Mouse (Mus musculus) kidney, postnatal 0 days (tissue): ENCODE results near the gene Arl6ip4. TPM values are rescaled to one million over a fixed set of nuclear protein-coding genes. Genes with fewer than 3 reads are reported as not detected.

Experiments used
- ATAC-seq: fragments of 200-750 bp; cut with Nextera tagmentation; replicated peaks from 2 replicates; pipeline ENCODE4 v1.8.0; 2017; ENCODE audit warnings: low read depth, moderate number of reproducible peaks, moderate TSS enrichment, moderate library complexity; ENCODE audit not compliant: low FRiP score
- DNase-seq: peaks from one replicate; pipeline ENCODE4 v3.0.0-alpha.2; 2016; ENCODE audit warnings: low spot score
- H3K27ac ChIP-seq: fragments of 300-500 bp; sonication (generic); 2 replicates; pipeline ENCODE4 v1.5.1; 2014; ENCODE audit warnings: mild to moderate bottlenecking
- H3K27me3 ChIP-seq: fragments of 300-500 bp; sonication (generic); 2 replicates; pipeline ENCODE4 v1.6.1; 2014; ENCODE audit warnings: low read length, mixed read lengths; ENCODE audit not compliant: insufficient read depth
- H3K36me3 ChIP-seq: fragments of 300-500 bp; sonication (generic); 2 replicates; pipeline ENCODE4 v1.6.1; 2014; ENCODE audit warnings: low read length, mixed read lengths; ENCODE audit not compliant: insufficient read depth
- H3K4me1 ChIP-seq: fragments of 300-500 bp; sonication (generic); replicated peaks from 2 replicates; pipeline ENCODE4 v1.6.1; 2014; ENCODE audit warnings: antibody characterized with exemption, low read length, mixed read lengths; ENCODE audit not compliant: insufficient read depth
- H3K4me2 ChIP-seq: fragments of 300-500 bp; sonication (generic); 2 replicates; pipeline ENCODE4 v1.6.1; 2014; ENCODE audit warnings: mild to moderate bottlenecking, low read length, moderate library complexity, mixed read lengths
- H3K4me3 ChIP-seq: fragments of 300-500 bp; sonication (generic); replicated peaks from 2 replicates; pipeline ENCODE4 v1.5.1; 2014; ENCODE audit warnings: low read depth, low read length
- H3K9ac ChIP-seq: fragments of 300-500 bp; sonication (generic); 2 replicates; pipeline ENCODE4 v1.6.1; 2014; ENCODE audit warnings: low read depth, low read length
- H3K9me3 ChIP-seq: fragments of 300-500 bp; sonication (generic); replicated peaks from 2 replicates; pipeline ENCODE4 v1.6.1; 2016; ENCODE audit warnings: low read length, inconsistent platforms, mixed read lengths
- CTCF ChIP-seq: IDR thresholded peaks from 2 replicates; pipeline ENCODE4 v1.5.1; 2016; ENCODE audit warnings: antibody characterized with exemption, low read depth, mild to moderate bottlenecking, moderate library complexity
- WGBS: fragments of 180-500 bp; shearing (Covaris S2); extraction: QIAGEN DNeasy Blood & Tissue Kit; methylation state at CpG from one replicate; pipeline ENCODE4 v1.1.7; 2014; 5-methylcytosine and 5-hydroxymethylcytosine counted together
- polyA plus RNA-seq: library from polyadenylated mRNA; unstranded; fragments of >200 nt; fragmentation: Nextera tagmentation; extraction: Ambion mirVana; gene quantifications from 2 replicates; pipeline ENCODE4 v1.2.1, GENCODE M21; 2015

The Arl6ip4 gene
- polyA plus RNA-seq, 1 experiment from 2014 or later, result 103 TPM

DNA sequence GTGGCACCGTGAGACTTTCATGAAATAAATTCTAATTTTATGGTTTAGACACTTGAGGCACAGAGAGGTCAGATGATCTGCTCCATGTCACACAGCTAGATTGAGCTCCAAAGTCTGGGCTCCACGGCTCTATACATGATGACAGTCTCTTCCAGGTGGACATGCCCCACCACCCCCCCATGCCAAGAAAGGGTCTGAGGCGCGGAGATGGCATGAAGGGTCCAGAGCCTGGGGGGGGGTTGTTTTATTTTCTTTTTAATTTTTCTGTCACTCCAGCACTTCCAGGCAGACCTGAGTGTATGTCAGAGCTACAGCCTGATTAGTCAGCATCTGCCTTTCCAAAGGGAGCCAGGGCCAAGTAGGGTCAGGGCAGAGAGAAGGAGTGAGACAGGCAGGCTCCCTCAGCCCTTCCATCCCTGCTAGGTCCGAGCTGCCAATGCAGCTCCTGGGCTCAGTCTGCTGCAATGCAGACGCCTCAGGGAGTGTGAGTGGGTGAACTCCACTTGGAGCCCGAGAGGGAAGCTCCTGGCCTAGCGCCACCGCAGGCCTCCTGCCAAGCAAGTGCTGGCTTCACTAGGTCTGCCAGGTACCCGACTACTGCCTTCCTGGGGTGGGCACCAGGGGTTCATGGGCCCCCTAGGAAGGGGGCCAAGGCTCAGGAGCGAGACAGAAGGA lies 22.6 kb upstream of the Arl6ip4 start:
- WGBS, result 70% methylated on average over 11 of the region's 11 CpGs
- ATAC-seq (no peak), DNase-seq (no peak)
- Histone ChIP-seq H3K4me2 (no peak overlapping the region), H3K27me3 (no peaks in the 10 kb centered on the region), H3K4me3 (no peak overlapping the region), H3K4me1 (0 out of 2 replicates have a peak, but pooled peaks cover 6% of the 10 kb centered on the region), H3K9ac (no peak overlapping the region), H3K9me3 (no peaks in the 10 kb centered on the region), H3K36me3 (no peaks in the 10 kb centered on the region), H3K27ac (no peak overlapping the region)
- TF ChIP-seq CTCF, result no peak

DNA sequence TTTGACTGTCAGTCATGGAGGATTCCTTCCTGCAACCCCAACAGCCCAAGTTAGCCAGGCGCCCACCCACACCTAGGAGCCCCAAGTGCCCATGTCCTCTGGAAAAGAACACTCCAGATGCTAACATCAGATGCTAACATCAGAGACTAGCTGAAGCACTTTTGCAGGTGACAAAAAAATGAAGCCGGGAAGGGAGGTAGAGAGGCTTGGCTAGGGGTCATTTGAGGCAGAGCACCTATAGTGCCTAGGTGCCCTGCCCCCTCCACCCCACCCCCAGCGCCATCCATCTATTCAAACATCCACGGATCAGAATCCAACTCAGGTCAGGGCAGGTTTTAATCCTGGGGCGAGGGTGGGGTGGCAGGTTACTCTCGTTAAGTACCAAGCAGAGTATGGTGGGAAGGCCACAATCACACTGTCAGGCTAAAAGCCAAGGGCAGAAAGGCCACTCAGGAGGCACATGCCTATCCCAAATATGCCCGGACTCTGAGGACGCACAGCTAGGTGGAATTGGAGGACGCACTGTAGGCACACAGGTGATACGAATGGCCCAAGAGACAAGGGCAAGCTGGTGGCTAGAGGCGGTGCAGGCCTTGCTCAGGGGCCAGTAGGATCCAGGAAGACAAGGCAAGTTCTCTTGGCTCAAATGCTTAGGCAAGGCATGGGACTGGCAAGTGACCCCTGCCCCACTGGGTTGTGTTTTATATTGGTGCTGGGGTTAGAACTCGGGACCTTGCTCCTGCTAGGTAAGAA lies 21.9 kb upstream of the Arl6ip4 start:
- H3K4me2 ChIP-seq, result no peak overlapping the region
- H3K27ac ChIP-seq, result no peak overlapping the region
- no peak overlapping the region for H3K9ac ChIP-seq
- H3K9me3 ChIP-seq, result no peaks in the 10 kb centered on the region
- no peak for ATAC-seq
- WGBS, result 88% methylated on average over 12 of the region's 12 CpGs
- no peak for TF ChIP-seq CTCF
- H3K4me3 ChIP-seq, result no peak overlapping the region
- H3K4me1 ChIP-seq, result 0 out of 2 replicates have a peak, but pooled peaks cover 6% of the 10 kb centered on the region
- H3K36me3 ChIP-seq, result no peaks in the 10 kb centered on the region
- H3K27me3 ChIP-seq, result no peaks in the 10 kb centered on the region
- DNase-seq, result no peak

DNA sequence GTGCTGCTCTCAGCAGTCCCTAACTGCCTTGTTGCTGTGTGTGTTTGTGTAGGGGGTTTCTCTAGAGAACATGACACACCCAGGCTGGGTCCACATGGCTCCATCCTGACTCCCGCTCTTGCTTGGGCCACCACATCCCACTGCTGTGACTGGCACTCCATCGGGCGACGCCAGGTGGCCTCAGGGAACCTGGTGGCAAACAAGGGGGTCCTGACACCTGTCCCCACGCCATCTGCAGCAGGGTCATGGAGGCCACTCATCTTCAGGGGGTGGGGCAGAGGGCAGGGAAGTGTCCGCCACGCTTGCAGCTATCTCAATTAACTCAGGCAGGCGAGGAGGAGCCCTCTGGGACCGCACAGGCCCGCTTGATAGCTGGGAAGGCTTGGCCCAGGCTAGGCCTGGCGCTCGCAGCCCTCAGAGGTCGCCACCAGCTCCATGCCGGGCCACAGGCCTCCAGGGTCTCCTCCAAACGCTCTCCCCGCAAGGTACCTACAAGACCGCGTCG lies 20.8 kb upstream of the Arl6ip4 start:
- Histone ChIP-seq H3K4me1 (0 out of 2 replicates have a peak, but pooled peaks cover 6% of the 10 kb centered on the region), H3K27me3 (no peaks in the 10 kb centered on the region), H3K27ac (no peak overlapping the region), H3K9me3 (no peaks in the 10 kb centered on the region), H3K36me3 (no peaks in the 10 kb centered on the region), H3K4me3 (peak overlapping the region; percentile 41), H3K9ac (peak overlapping the region; percentile 63), H3K4me2 (peak overlapping the region; percentile 84)
- ATAC-seq, result peak; percentile 60
- no peak for DNase-seq
- WGBS, result 9% methylated on average over 19 of the region's 19 CpGs
- TF ChIP-seq CTCF, result no peak; the same call in 1 of the 2 replicates

DNA sequence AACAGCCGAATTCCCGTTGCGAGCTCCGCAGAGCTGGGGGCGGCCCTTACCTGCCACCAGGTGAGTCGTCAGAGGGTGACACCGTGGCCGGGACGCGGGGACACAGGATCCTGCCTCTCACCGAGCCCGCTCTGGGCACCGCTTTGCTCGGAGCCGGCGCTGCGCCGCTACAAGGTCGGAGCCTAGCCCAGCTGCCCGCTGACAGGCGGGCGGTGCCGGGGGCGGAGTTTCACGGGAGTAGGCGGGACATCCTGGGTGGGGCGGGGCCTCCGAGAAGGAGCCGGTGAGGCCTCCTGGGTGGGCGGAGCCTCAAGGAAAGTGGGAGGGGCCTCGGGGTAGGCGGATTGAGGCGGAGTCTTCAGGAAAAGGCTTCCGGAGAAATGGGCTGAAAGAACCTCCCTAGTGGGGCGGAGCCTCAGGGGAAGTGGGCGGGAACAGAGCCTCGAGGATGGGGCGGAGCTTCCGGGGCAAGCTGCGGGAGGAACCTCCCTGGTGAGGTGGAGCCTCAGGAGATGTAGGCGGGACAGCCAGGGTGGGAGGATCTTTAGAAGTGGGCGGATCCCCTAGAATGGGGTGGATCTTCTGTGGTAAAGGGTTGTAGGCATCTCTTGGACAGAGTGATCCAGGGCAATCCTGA lies 20.2 kb upstream of the Arl6ip4 start, which contains the start of gene Abcb9:
Gene Abcb9, minus strand, starts transcription at position 203 of the 637 bp plus-strand sequence.
- H3K4me3 ChIP-seq, result peak within 1 kb of the TSS; percentile 41
- H3K4me1 ChIP-seq, result 0 out of 2 replicates have a peak, but pooled peaks cover 6% of the 10 kb centered on the region
- peak within 1 kb of the TSS; percentile 84 for H3K4me2 ChIP-seq
- WGBS, result 2% methylated on average over 42 of the region's 42 CpGs
- no peak for TF ChIP-seq CTCF
- peak; percentile 88 for ATAC-seq
- peak within 1 kb of the TSS; percentile 63 for H3K9ac ChIP-seq
- no peak within 1 kb of the TSS for H3K27ac ChIP-seq
- H3K9me3 ChIP-seq, result no peaks in the 10 kb centered on the region
- no peaks in the 10 kb centered on the region for H3K27me3 ChIP-seq
- no peaks in the 10 kb centered on the region for H3K36me3 ChIP-seq
- DNase-seq, result peak; percentile 96

DNA sequence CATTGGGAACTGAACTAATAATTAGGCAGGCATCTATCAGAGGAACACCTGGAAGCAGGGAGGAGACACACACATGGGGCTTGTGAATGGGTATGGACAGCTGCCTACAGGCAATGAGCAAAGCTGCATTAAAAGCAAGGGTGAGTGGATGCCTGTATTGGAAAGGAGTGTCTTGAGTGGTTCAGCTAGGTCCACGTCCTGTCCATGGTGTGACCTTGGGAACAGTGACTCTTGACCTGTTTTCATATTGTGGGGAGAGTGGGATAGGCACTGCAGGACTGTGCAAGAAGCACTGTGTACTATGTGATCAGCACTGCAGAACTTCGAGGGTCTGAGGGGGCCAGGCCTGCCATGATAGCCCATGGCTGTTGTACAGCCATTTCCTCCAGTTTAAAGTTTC lies 17.0 kb upstream of the Arl6ip4 start:
- no peak for DNase-seq
- no peak overlapping the region for H3K9ac ChIP-seq
- WGBS, result 78% methylated on average over 2 of the region's 2 CpGs
- no peak overlapping the region for H3K4me3 ChIP-seq
- no peak for TF ChIP-seq CTCF
- H3K4me2 ChIP-seq, result no peak overlapping the region
- no peak for ATAC-seq
- no peaks in the 10 kb centered on the region for H3K9me3 ChIP-seq
- no peaks in the 10 kb centered on the region for H3K36me3 ChIP-seq
- 0 out of 2 replicates have a peak, but pooled peaks cover 6% of the 10 kb centered on the region for H3K4me1 ChIP-seq
- H3K27ac ChIP-seq, result no peak overlapping the region
- no peaks in the 10 kb centered on the region for H3K27me3 ChIP-seq
